Mouse (Mus musculus): ENCODE results near the gene Ipo5.

Ipo5 gene

DNA sequence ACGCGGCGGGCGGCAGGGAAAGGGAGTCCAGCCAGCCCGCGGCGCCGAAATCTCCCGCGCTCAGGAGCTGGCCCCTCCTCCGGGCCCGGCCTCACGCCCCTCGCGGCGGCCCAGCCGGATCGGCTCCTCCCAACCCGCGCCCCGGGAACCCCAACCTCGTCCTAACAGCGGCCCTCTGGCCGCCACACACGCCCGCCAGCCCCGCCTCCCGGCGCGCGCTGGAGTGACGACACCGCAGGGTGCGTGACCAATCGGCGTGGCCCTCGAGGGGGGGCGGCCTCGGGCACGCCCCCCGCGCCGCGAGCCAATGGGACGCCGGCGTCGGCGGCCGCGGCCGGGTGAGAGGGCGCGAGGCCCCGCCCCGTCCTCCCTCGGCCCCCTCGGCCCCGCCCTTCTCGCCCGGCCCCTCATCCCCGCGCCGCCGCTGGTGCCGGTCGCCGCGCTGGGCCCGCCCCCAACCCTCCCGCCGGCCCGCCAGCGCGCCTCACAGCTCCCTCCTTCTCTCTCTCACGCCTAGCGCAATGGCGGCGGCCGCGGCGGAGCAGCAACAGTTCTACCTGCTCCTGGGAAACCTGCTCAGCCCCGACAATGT is at the start of gene Ipo5:
Gene Ipo5 (plus strand): TSS at position 492 of the 592 bp plus-strand sequence.
- DNase-seq (ENCODE audit: inconsistent ontology term), result peak; percentile 99

DNA sequence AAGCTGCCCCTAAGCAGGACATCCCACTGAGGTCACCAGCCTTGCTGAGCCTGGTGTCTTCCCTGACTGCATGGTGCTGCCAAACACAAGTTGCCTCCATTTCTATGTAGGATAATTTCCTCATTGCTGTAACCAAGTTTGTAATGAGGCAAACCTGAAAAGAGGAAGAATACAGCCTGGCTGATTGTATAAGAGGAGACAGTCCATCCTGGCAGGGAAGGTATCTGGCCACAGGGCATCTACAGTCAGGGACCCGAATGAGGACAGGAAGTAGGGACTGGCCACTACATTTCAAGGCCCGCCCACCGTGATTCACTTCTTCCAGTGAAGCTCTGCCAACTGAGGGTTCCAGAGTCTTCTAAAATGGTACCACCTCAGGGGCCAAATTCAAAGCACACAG is 47.8 kb upstream of the Ipo5 start:
- no peak for DNase-seq (ENCODE audit: inconsistent ontology term)

DNA sequence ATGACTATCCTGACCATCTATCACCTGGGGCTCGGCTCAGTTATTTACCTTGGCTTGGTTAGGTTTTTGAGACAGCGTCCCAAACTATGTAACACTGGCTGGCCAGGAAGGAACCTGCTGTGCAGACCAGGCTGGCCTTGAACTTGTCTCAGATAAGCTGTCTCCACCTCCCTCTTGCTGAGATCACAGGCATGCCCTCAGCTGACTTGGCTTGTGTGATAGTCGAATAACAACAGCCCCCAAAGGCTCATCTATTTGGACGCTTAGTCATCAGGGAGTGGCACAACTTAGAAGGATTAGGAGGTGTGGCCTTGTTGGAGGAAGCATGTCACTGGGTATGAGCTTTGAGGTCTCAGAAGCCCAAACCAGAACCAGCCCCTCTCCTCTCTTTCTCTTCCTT is 46.1 kb upstream of the Ipo5 start:
- no peak for DNase-seq (ENCODE audit: inconsistent ontology term)

DNA sequence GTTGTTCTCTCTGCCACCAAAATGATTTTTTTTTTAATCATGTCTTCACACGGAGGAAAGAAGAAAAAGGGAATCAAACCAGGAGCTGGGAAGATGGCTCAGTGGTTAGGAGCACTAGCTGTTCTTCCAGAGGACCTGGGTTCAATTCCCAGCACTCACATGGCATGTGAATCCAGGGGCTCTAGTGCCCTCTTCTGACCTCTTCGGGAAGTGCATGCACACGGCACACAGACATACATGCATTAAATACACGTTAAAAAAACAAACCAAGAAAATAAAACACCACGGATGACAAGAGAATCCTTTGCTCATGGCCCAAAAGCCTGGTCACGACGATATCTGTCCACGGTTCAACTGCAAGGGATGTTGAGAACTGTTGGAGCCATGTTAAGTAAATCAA is 44.5 kb upstream of the Ipo5 start:
- DNase-seq (ENCODE audit: inconsistent ontology term), result no peak

DNA sequence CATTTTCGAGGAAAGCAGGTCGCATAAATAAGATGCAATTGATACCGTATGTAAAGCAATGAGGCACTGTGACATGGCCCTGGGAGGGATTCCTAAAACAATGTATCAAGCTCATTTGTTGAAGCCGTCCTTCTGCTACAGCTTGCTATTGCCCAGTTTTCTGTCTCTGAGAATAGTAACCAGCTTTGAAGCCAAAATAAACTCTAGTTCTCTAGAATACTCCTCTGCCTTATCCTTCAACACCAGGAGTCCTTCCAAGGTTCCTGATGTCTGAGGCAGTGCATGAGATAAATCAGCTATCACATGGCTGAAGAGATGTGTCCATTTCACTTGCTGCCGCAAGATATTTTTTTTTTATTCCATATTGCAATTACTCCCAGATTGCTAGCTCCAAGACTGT is 43.9 kb upstream of the Ipo5 start:
- no peak for DNase-seq (ENCODE audit: inconsistent ontology term)

DNA sequence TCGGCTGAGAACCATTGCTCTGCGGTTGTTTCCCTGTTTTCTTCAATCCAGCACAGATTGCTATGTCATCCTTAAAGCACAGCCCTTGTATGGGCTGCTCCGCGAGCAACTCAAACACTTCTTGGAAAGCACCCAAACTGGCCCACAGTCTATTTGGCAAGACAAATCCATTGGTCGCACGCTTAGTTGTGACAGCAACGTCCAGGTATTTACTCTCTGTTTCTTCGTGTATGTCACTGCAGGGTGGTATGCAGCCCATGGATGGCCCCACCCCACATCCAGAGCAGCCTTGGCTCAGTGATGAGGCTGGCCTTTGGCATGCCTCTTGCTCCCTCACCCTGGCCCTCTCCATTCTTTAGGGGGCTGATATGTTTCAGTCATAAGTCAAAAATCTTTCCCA is 42.5 kb upstream of the Ipo5 start:
- peak; percentile 81 for DNase-seq (ENCODE audit: inconsistent ontology term)

DNA sequence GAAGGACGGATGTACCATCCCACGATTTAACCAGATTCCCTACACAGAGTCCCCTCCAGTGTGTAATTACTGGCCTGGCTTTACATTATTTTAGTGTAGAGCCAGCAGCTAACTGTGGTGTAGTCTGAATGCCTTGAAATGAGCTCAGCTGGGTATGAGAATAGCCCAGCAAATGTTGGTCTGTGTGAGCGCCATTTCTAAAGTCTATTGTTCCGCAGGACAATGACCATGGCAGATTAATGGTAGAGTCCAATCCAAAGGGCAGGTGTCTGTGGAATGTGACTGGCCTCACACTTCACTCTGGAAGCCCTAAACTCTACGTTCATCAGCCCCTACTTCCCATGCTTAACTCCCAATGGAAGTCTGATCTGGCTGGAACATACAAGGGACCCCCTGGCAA is 40.3 kb upstream of the Ipo5 start:
- DNase-seq (ENCODE audit: inconsistent ontology term), result no peak

DNA sequence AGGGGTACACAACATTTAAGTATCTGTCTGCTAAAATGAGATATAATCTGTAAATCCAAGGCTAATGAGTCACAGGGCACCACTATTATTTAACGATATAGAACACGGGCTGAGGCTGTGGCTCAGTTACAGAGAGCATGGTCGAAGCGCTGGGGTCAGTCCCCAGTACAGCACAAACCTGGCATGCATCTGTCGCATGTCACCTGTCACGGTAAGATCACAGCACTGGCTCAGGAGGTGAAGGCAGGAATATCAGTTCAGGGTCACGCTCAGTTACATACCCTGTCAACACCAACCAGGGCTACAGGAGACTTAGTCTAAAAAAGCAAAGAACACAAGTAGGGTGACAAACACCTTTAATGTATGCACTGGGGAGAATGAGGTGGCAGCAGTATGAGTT is 36.6 kb upstream of the Ipo5 start:
- no peak for DNase-seq (ENCODE audit: inconsistent ontology term)

DNA sequence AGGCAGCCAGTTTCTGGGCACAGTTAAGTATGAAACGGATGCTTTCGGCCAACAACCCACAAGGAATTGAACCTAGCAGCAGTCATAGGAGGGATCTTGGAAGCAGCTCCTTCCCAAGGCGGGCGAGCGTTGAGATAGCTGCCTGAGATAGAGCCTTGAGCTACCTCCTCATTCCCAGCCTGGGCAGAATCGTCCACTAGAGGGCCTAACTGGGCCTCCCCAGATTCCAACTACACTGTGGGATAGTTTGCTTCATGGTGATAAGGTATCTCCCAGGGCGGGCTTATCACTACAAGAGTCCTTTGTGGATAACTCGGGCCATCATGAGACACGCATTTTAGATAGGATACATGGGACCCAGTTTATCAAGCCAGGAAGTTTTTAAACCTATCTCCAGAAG is 35.9 kb upstream of the Ipo5 start:
- DNase-seq (ENCODE audit: inconsistent ontology term), result no peak

DNA sequence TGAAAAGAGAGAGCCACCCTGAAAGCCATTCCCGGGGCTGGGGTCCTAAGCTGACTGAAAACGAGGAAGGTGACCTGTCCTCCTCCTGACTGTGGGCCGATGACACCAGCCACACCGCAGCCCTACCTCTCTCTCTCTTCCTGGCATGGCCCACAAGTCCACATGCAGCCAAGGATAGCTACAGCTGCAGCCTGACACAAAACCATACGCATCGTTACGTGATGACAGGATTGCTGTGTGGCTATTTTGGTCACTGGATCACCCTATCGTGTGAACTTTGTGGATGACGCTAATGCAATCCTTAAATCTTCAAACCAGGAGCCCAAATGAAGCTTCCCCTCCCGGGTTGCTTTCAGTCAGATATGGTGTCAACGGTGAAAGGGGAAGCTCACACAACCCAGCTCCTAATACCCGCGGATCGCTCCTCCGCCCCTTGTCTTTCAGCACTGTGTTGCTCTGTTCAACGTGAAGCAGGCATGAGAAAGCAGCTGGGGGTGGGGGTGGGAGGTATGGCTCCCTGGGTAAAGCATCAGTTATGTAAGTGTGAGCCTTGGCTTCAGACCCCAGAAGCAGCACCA is 35.1 kb upstream of the Ipo5 start:
- no peak for DNase-seq (ENCODE audit: inconsistent ontology term)

DNA sequence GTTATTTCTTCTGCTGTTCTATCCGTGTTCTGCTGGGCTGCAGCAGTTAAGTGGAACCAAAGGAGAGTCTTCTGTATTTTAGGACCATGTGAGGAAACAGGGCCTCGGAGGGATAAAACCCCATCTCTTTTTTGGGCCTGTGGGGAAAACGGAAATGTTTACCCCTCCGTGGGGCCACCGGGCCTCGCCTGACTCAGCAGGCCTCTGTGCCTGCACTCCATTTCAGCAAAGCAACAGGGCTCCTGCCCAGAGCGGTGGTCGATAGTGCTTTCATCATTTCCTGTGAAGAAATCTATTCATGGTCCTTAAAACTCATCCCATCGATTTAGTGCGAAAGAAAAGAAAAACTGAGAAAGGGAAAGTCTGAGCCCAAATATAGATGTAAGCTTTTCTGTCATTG is 33.9 kb upstream of the Ipo5 start:
- DNase-seq (ENCODE audit: inconsistent ontology term), result no peak

DNA sequence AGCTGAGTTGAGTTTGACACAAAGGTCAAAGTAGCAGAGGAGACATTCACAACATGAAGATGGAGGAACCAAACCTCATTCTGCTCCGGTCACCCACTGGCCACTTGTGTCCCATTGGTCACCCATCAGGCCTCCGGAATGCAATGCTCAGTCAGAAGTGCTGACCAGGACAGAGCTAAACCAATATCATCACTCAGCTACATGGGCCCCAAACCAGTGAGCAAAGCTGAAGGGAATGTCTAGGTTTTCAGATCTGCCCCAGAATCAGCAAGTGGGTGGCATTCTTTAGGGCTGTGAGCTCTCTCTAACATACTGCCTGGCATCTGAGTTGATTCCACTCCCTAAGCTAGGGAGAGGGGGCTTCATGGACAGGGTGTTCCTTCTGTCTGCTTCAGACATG is 32.0 kb upstream of the Ipo5 start:
- peak; percentile 72 for DNase-seq (ENCODE audit: inconsistent ontology term)

DNA sequence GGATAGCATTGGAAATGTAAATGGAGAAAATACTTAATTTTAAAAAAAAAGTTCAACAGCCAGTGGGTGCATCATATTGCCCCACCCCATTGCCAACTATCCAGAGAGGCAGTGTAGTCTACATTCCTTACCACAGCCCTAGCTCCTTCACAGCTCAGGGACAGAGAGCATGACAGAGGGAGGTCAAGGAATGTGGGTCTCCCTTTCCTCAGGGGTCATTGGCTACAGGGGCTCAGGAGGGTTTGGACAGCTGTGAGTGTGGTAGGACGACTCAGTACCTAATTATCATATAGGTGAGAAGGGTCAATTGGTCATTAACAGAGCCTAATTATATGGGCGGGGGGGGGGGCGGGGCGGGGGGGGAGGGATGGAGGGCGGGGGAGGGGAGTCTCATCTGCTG is 30.4 kb upstream of the Ipo5 start:
- DNase-seq (ENCODE audit: inconsistent ontology term), result no peak

DNA sequence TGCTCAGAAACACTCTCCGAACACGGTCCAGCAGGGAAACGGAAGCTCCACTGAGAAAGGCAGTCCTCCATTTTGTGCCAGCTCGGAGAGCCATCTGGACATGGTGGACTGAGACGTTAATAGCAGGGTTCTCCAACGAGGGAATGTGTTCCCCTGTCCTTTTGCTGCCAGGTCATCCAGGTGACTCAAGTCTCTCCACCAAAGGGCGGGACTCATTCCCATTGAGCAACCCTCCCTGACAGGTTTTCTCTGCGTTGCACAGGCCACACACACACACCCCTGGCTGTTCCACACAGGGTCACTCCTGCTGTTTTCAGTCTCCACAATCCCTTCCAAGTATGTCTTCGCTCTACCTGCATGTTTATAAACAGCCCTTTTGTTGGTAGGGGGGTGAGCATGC is 30.0 kb upstream of the Ipo5 start:
- DNase-seq (ENCODE audit: inconsistent ontology term), result no peak

DNA sequence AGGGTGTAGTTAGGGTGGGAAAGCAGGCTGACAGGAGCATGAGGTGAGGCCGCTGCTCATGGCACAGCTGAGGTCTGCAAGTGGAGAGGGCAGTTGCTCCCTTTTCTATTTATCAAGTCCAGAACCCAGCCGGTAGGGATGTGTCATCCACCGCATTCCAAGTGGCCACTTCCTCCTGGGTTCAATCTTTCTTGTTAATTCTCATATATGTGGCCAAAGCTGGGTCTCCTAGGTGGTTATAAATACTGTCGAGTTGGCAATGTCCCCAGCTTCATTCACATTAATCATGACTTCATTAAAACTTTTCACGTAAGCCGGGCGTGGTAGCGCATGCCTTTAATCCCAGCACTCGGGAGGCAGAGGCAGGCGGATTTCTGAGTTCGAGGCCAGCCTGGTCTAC is 22.3 kb upstream of the Ipo5 start:
- peak; percentile 32 for DNase-seq (ENCODE audit: inconsistent ontology term)

DNA sequence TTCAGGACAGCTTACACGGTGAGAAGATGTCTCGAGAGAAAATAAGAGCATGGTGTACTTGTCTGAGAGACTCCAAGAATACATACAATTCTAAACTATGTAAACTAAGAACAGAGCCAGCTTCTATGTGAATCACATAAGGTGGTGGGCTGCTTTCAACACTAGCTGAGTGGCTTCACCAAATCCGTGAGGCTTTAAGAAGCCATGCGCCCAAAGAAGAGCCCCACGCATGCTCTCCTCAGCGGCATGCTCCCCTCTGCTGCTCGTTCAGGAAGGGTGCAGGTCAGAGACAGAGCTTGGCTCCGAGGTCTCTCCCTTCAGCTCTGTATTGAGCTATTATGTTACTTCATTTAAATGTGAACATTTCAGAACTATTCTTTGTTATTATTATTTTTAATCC is 18.7 kb upstream of the Ipo5 start:
- no peak for DNase-seq (ENCODE audit: inconsistent ontology term)

DNA sequence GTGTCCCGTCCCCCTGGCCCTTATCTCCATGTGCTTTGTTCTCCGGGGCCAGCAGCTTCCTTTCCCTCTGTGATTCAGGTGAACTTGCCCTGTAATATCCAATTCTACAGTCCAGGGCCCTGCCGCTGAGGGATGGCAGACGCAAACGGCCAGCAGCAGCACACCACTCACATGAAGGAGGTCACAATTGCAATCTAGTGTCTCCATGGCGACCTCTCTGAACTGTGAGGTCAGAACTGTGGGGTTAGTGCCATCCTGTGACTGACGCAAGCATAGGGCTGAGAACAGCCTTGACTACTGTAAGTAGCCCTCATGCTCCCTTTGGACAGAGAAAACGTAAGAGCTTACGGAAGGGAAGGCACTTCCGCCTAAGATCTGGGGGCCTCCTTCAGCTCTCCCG is 14.4 kb upstream of the Ipo5 start:
- DNase-seq (ENCODE audit: inconsistent ontology term), result no peak

DNA sequence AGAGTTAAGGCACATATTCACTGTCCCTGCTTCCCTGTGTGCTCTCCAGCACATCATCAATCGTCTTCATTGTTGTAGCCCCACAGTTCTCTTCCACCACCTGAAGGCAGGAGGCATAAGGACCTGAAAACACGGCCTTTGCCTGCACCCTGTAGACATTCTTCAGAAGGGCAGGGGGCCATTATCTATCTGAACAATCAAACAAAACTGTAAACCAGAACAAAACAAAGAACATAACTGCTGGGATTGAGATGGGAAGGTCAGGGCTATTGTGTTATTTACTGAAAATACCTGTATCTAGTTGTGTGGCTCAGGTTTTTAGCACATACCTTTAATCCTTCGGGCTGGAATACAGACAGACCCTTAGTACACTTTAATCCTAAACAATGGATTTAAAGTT is 12.1 kb upstream of the Ipo5 start:
- DNase-seq (ENCODE audit: inconsistent ontology term), result no peak

DNA sequence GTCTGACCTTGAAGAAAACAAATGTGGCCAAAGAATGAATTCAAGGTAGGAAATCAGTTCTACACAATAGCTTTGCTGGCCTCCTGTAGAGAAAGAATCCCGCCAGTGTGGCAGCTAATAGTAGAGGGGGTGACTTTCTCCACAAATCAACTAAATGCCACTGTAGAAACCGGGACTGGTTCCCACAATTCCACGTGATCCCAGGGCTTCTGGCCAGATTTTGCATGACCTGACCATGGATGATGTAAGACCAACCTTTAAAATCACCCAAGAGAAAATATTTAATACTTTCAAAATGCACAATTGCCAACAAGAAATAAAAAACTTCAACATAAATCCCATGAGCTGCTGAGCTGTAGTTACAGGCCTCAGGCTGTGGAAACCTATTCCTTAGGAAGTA is 1.6 kb upstream of the Ipo5 start:
- DNase-seq (ENCODE audit: inconsistent ontology term), result no peak

DNA sequence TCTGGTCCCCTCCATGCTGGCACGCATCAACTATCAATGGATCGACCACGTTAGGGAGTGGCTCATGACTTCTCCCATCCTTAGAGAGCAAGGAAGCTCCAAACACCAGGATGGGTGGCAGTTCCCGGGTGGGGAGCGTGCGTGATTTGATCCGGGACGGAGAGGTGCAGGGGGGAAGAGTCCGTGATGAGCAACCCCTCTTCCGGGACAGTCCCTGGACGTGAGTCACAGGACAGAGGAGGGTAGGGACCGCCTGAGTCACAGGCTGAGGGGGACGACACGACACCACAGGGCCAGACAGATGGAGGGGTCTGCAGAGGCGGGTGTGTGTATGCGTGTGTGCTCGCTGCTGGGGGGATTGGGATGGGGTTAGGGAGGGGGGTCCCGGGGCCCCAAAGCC is 704 bp upstream of the Ipo5 start:
- no peak for DNase-seq (ENCODE audit: inconsistent ontology term)

DNA sequence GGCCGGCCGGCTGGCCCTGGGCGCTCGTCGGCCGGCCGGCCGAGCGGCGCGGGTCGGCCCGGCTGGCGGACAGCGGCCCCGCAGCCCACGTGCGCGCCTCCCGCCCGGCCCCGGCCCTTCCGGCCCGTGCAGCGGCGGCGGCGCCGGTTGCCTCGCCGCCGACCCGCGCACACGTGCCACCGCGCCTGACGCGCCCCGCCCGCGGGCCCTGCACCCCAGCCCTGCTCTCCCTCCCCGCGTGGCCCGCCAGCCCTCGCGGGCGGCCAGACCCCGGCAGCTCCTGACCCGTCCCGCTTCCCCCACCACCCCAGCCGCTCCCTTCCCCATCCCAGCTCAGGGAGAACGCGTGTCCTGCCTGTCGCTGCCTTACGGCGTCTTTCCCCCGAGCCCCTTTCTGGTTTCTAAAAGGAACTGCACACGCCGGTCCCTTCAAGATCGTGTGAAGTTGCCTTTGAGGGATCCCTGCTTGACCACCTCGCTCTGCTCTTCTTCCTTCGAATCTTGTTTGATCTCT is 421 bp downstream of the Ipo5 start:
- peak; percentile 54 for DNase-seq (ENCODE audit: inconsistent ontology term)

DNA sequence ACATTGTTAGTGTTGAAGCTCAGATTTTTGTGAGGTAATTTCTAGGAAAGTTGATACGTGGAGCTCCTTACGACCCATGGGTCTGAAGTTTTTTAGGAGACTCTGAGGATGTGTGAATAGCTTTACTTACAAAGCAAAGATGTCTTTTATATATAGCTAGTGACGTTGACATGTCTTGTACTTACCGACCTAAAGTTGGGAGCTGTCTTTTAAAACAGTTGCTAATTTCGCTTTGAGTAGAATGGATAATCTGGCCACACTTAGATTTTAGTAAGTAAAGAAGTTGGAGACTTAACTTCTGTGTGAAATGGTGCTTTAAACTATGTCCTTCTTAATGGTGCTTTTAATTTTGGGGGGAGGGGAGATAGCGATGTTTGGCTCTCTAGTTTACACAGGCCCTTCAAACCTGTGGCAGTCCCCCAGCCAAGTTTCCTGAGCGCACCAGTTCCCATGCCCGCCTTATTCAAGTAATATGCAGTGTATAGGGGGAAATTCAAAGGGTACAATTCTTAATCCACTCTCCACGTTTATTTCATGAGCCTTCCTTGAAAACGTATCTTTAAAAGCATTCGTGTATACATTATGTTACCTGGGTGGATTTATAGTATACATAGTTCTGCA is 1.2 kb downstream of the Ipo5 start:
- DNase-seq (ENCODE audit: inconsistent ontology term), result peak; percentile 16

DNA sequence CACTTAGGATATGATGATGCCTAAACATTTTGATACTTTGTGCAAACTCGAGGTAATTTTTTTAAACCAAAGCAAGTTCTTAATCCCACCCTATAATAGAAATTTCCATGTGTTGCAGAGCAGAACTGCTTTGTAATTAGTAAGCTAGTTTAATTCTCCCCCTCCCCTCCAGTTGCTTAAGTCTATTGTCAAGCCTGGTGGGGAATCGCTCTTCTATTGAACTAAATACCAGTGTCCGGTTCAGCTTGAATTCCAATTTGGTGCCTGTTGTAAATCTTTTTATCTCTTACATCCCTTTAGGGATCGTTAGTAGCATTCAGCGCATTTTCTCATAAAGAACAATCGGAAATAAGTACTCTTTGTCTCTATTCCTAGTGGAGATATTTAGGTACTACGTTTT is 1.9 kb downstream of the Ipo5 start:
- peak; percentile 54 for DNase-seq (ENCODE audit: inconsistent ontology term)

DNA sequence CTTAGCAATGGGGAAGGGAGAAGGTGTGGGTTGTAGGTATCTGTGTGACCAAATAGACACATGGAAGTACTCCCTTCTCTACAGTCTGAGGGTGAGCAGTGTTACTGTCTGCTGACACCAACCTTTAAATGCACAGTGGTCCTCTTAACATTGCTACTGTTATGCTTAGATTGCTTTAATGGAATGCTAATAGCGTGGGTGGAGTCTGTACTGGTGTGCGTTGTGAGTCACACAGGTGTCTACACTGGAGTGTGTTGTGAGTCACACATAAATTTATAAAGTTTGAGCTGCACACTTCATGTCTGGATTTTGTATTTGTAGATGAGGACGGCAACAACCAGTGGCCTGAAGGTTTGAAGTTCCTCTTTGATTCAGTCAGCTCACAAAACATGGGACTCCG is 10.8 kb downstream of the Ipo5 start:
- no peak for DNase-seq (ENCODE audit: inconsistent ontology term)
